ENCODE assay signal across 8 mouse cellular contexts in the genomic region with DNA sequence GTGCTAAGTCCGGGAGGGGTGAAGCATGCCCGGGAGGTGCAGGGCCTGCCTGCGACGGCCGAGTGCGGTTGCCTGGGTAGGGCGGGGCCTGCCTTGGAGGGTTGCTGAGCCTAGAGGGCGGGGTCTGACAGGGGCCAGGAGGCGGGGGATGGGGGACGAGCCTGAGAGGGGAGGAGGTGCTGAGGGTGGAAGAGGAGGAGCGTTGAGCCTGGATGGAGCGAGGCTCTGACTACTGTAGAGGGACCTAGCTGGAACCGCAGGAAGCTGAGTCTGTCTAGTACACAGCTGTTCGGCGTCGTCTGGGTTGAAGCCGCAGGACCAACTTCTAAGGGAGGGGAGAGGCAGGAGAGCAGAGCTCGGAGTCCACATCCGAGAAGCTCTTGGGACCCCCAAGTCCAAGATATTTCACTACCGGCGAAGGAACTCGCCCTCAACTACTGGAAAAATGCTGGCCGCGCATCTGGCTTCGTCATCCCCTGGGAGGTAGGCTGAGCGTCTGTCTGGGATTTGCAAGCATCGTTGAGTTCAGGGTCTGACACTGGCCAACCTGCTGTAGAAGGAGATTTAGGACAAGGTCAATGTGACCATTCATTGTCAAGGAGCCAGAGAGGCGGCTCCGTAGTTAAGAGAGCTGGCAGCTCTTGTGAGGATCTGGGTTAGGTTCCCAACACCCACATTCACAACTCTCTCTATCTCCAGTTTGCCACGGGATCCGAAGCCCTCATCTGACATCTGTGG. TPM values are rescaled to one million over a fixed set of nuclear protein-coding genes. Genes with fewer than 3 reads are reported as not detected.
DNase-seq lines count a peak whose midpoint lies in the region; ATAC-seq and TF ChIP-seq lines count a peak whose summit lies in the region.

Gene Arhgef19, plus strand, starts transcription at position 112 of the 738 bp plus-strand sequence.

- no peaks in the 10 kb centered on the region for H3K79me2 ChIP-seq in heart, adult 2 months (replicated peaks; ENCODE audit: control insufficient read depth, insufficient read depth, low read length)

- H3K4me3 ChIP-seq in embryonic facial prominence, embryonic 12.5 days: peak within 1 kb of the TSS; percentile 39
- H3K4me3 ChIP-seq in heart, adult 2 months: peak within 1 kb of the TSS; percentile 47
- H3K4me3 ChIP-seq in stomach, postnatal 0 days (ENCODE audit: low read depth, low read length): peak within 1 kb of the TSS; percentile 38

- intact Hi-C loops in heart, adult 2 months (cut with DNase I): no loop called here

- peak; percentile 93 for DNase-seq in 416B (ENCODE audit: low read depth)
- DNase-seq in adrenal gland, adult 8-10 months: peak; percentile 93
- DNase-seq in heart, adult 2 months: peak; percentile 90 to 92
- peak; percentile 90 for DNase-seq in kidney, adult 18-20 months
- peak; percentile 90 for DNase-seq in liver
- peak; percentile 58 to 61 for DNase-seq in monocyte, adult 2 months (ENCODE audit: low read depth in 1 of 2, low spot score in 2 of 2)
- DNase-seq in stomach, postnatal 0 days (ENCODE audit: low spot score): peak; percentile 97

- H3K4me2 ChIP-seq in embryonic facial prominence, embryonic 12.5 days (replicated peaks): peak within 1 kb of the TSS; percentile 71
- H3K4me2 ChIP-seq in stomach, postnatal 0 days (replicated peaks; ENCODE audit: low read depth): peak within 1 kb of the TSS; percentile 70

- H3K27ac ChIP-seq in embryonic facial prominence, embryonic 12.5 days: 0 out of 2 replicates have a peak within 1 kb of the TSS, but pooled peaks have one; percentile 12
- peak within 1 kb of the TSS; percentile 79 for H3K27ac ChIP-seq in heart, adult 2 months
- peak within 1 kb of the TSS; percentile 82 for H3K27ac ChIP-seq in stomach, postnatal 0 days (replicated peaks)

- no peak for TF ChIP-seq CTCF in heart, adult 2 months (IDR thresholded peaks at IDR 0.05)
- peak; percentile 19; the same call in 1 of the 2 replicates for TF ChIP-seq CTCF in stomach, postnatal 0 days (IDR thresholded peaks at IDR 0.05; ENCODE audit: low read depth)

- H3K4me1 ChIP-seq in embryonic facial prominence, embryonic 12.5 days: peaks cover 31% of the 10 kb centered on the region
- peaks cover 8% of the 10 kb centered on the region for H3K4me1 ChIP-seq in heart, adult 2 months (ENCODE audit: control insufficient read depth, insufficient read depth, low read length)
- H3K4me1 ChIP-seq in stomach, postnatal 0 days (replicated peaks; ENCODE audit: control insufficient read depth, insufficient read depth): peaks cover 11% of the 10 kb centered on the region

- ATAC-seq in embryonic facial prominence, embryonic 12.5 days (ENCODE audit: insufficient number of reproducible peaks, insufficient read depth, low FRiP score, low TSS enrichment): peak; percentile 84
- ATAC-seq in stomach, postnatal 0 days (ENCODE audit: low FRiP score, low TSS enrichment): peak; percentile 92

- H3K27me3 ChIP-seq in embryonic facial prominence, embryonic 12.5 days: peaks cover 71% of the 10 kb centered on the region
- H3K27me3 ChIP-seq in heart, adult 2 months (ENCODE audit: control insufficient read depth, insufficient read depth, low read length): no peaks in the 10 kb centered on the region
- H3K27me3 ChIP-seq in stomach, postnatal 0 days (ENCODE audit: control insufficient read depth, insufficient read depth, low read length): no peaks in the 10 kb centered on the region

- H3K9me3 ChIP-seq in embryonic facial prominence, embryonic 12.5 days: no peaks in the 10 kb centered on the region
- H3K9me3 ChIP-seq in stomach, postnatal 0 days (ENCODE audit: control insufficient read depth, low read length): no peaks in the 10 kb centered on the region

- peak within 1 kb of the TSS; percentile 27; the same call in 1 of the 2 replicates for H3K9ac ChIP-seq in embryonic facial prominence, embryonic 12.5 days
- H3K9ac ChIP-seq in heart, adult 2 months (ENCODE audit: low read depth, low read length): peak within 1 kb of the TSS; percentile 74
- peak within 1 kb of the TSS; percentile 51 for H3K9ac ChIP-seq in stomach, postnatal 0 days (ENCODE audit: low read length)

- H3K36me3 ChIP-seq in embryonic facial prominence, embryonic 12.5 days: no peaks in the 10 kb centered on the region
- no peaks in the 10 kb centered on the region for H3K36me3 ChIP-seq in heart, adult 2 months (ENCODE audit: control insufficient read depth, insufficient read depth, low read length)
- H3K36me3 ChIP-seq in stomach, postnatal 0 days (ENCODE audit: control insufficient read depth, insufficient read depth, low read length): no peaks in the 10 kb centered on the region

- TF ChIP-seq POLR2A in heart, adult 2 months (IDR thresholded peaks at IDR 0.05; ENCODE audit: insufficient read depth, low read depth, low read length): peak; percentile 86

- 2% methylated on average over 31 of the region's 31 CpGs for WGBS in embryonic facial prominence, embryonic 12.5 days
- 1% methylated on average over 31 of the region's 31 CpGs for WGBS in heart, adult 2 months
- 1% methylated on average over 31 of the region's 31 CpGs for WGBS in stomach, postnatal 0 days

- TF ChIP-seq EP300 in heart, adult 2 months (IDR thresholded peaks at IDR 0.05; ENCODE audit: insufficient read depth, low read depth, low read length): no peak; the same call in 1 of the 2 replicates
- no peak for TF ChIP-seq EP300 in stomach, postnatal 0 days (optimal IDR thresholded peaks at IDR 0.05)

RNA-seq across cellular contexts. Expression of gene Arhgef19, which starts in this region (rescaled TPM):
- total RNA-seq in adrenal gland, adult 8-10 months (2022): 100 to 1,000 TPM in 1 of 4 experiments, 10 to 100 TPM in 3; 43.5 to 113 (median 60.0) TPM
- 17.0 and 19.2 TPM in 2 replicates for polyA plus RNA-seq in embryonic facial prominence, embryonic 12.5 days (2016; fragmentation: Nextera tagmentation; extraction: Ambion mirVana)
- 10 to 100 TPM; 37.7 to 40.1 TPM for total RNA-seq in heart, adult 2 months (2021)
- 22.4 and 39.6 TPM in 2 replicates for polyA plus RNA-seq in heart, adult 2 months (2012; rRNA removed)
- 6.6 and 9.2 TPM in 2 replicates for polyA plus RNA-seq in stomach, postnatal 0 days (2015; fragmentation: Nextera tagmentation; extraction: Ambion mirVana)

Comparison
In these comparisons a context has a peak if more than half of its experiments do, and no peak if none do; other contexts are left out.
1. Peak in every context shown above with its lines: DNase-seq, ATAC-seq, H3K4me3 ChIP-seq and H3K27ac ChIP-seq.
2. H3K27ac ChIP-seq: peak in every context shown above with its lines; median percentile 82 in stomach, postnatal 0 days; 79 in heart, adult 2 months; 12 in embryonic facial prominence, embryonic 12.5 days.